Mouse (Mus musculus) C2C12 (cell line): ENCODE results near the gene AI464131. TPM values are rescaled to one million over a fixed set of nuclear protein-coding genes. Genes with fewer than 3 reads are reported as not detected.

ENCODE experiments used
- H3K27me3 ChIP-seq: one replicate; pipeline ENCODE4 v1.6.1; 2011; ENCODE audit not compliant: control insufficient read depth, insufficient read depth, insufficient read length
- H3K36me3 ChIP-seq: one replicate; pipeline ENCODE4 v1.6.1; 2011; ENCODE audit not compliant: control insufficient read depth, insufficient read depth
- H3K4me3 ChIP-seq: one replicate; pipeline ENCODE4 v1.5.1; 2011; ENCODE audit warnings: mild to moderate bottlenecking, control low read depth; ENCODE audit not compliant: poor library complexity, insufficient read depth, severe bottlenecking
- H3K79me2 ChIP-seq: one replicate; pipeline ENCODE4 v1.6.1; 2011; ENCODE audit not compliant: control insufficient read depth, insufficient read depth
- H3K79me3 ChIP-seq: one replicate; pipeline ENCODE4 v1.6.1; 2011; ENCODE audit warnings: low read depth, control low read depth
- H3ac ChIP-seq: one replicate; pipeline ENCODE3; 2011; ENCODE audit warnings: low read depth; ENCODE audit not compliant: control insufficient read depth, insufficient read length
- CEBPB ChIP-seq: IDR thresholded peaks from one replicate; pipeline ENCODE4 v1.6.1; 2011; ENCODE audit warnings: low read depth, mild to moderate bottlenecking, control low read depth, moderate library complexity
- CTCF ChIP-seq: IDR thresholded peaks from one replicate; pipeline ENCODE4 v1.5.1; 2011; ENCODE audit not compliant: control insufficient read depth, insufficient read depth, insufficient read length
- FOSL1 ChIP-seq: IDR thresholded peaks from one replicate; pipeline ENCODE4 v1.8.0; 2011; ENCODE audit warnings: mild to moderate bottlenecking, low read length; ENCODE audit not compliant: poor library complexity, insufficient read depth, severe bottlenecking
- MAX ChIP-seq: IDR thresholded peaks from one replicate; pipeline ENCODE4 v1.6.1; 2011; ENCODE audit warnings: mild to moderate bottlenecking, control low read depth
- MYOD1 ChIP-seq: IDR thresholded peaks from one replicate; pipeline ENCODE4 v1.6.1; 2011; ENCODE audit warnings: low read depth; ENCODE audit not compliant: control insufficient read depth, insufficient read length
- MYOG ChIP-seq: IDR thresholded peaks from one replicate; pipeline ENCODE4 v1.6.1; 2011; ENCODE audit not compliant: control insufficient read depth, insufficient read length; ENCODE audit errors: extremely low read depth
- USF1 ChIP-seq: IDR thresholded peaks from one replicate; pipeline ENCODE4 v1.6.1; 2011; ENCODE audit warnings: low read depth, mild to moderate bottlenecking, control low read depth, moderate library complexity
- long read RNA-seq, 2 experiments: library from polyadenylated mRNA; unstranded; transcript quantifications; one replicate each; pipeline ENCODE4 v2.0.0; 2019 to 2020
- polyA plus RNA-seq: library from polyadenylated mRNA; unstranded; fragments of >200 nt; fragmentation: generic; extraction: Trizol; gene quantifications from one replicate; pipeline ENCODE4 v1.2.1, GENCODE M21; 2012; ENCODE audit warnings: missing spikeins

The AI464131 gene
- polyA plus RNA-seq = 2.8 TPM
- long read RNA-seq, experiment 1, full-length matches to known transcripts = 3 of 7 reads
- long read RNA-seq, experiment 1, partial matches to known transcripts = 0 of 7 reads
- long read RNA-seq, experiment 1, other reads (novel, unspliced or antisense) = 4 of 7 reads
- long read RNA-seq, experiment 2, full-length matches to known transcripts = 5 of 8 reads
- long read RNA-seq, experiment 2, partial matches to known transcripts = 0 of 8 reads
- long read RNA-seq, experiment 2, other reads (novel, unspliced or antisense) = 3 of 8 reads

- TF ChIP-seq FOSL1 (no peak), MAX (peak; percentile 27)
- Histone ChIP-seq H3K27me3 (peaks cover 6% of the 10 kb centered on the region), H3ac (peak within 1 kb of the TSS; percentile 55), H3K36me3 (no peaks in the 10 kb centered on the region), H3K79me2 (no peaks in the 10 kb centered on the region), H3K79me3 (no peaks in the 10 kb centered on the region), H3K4me3 (peak within 1 kb of the TSS; percentile 32)
Observed at GRCm38 (mm10) chr4:41502986-41503412, at the start of gene AI464131. AI464131 (minus strand) TSS chr4:41503076.

GRCm38 (mm10) chr4:41552529-41552928, 49.7 kb upstream of the AI464131 start:
- H3K36me3 ChIP-seq = no peaks in the 10 kb centered on the region
- TF ChIP-seq MAX = no peak
- no peak for TF ChIP-seq MYOG
- peak; percentile 50 for TF ChIP-seq CTCF
- no peak overlapping the region for H3K4me3 ChIP-seq
- no peaks in the 10 kb centered on the region for H3K79me2 ChIP-seq
- no peaks in the 10 kb centered on the region for H3K79me3 ChIP-seq
- H3K27me3 ChIP-seq = no peaks in the 10 kb centered on the region
- no peak overlapping the region for H3ac ChIP-seq

GRCm38 (mm10) chr4:41547086-41547485, 44.2 kb upstream of the AI464131 start:
- Histone ChIP-seq H3K27me3 (no peaks in the 10 kb centered on the region), H3K79me3 (no peaks in the 10 kb centered on the region), H3ac (no peak overlapping the region), H3K79me2 (no peaks in the 10 kb centered on the region), H3K4me3 (no peak overlapping the region), H3K36me3 (no peaks in the 10 kb centered on the region)
- TF ChIP-seq MYOG = no peak
- no peak for TF ChIP-seq CTCF
- TF ChIP-seq MYOD1 = no peak
- no peak for TF ChIP-seq USF1
- no peak for TF ChIP-seq MAX
- TF ChIP-seq FOSL1 = no peak
- no peak for TF ChIP-seq CEBPB

- H3K79me3 ChIP-seq = no peaks in the 10 kb centered on the region
- H3K36me3 ChIP-seq = no peaks in the 10 kb centered on the region
- no peaks in the 10 kb centered on the region for H3K79me2 ChIP-seq
- no peak overlapping the region for H3ac ChIP-seq
- TF ChIP-seq USF1 (no peak), CEBPB (no peak), MYOG (no peak)
- no peaks in the 10 kb centered on the region for H3K27me3 ChIP-seq
- H3K4me3 ChIP-seq = no peak overlapping the region
Observed at GRCm38 (mm10) chr4:41545985-41546384, 43.1 kb upstream of the AI464131 start.

- H3ac ChIP-seq = no peak overlapping the region
- TF ChIP-seq FOSL1 = no peak
- TF ChIP-seq MAX = no peak
- TF ChIP-seq USF1 = no peak
- no peak for TF ChIP-seq MYOG
- TF ChIP-seq MYOD1 = no peak
- no peak for TF ChIP-seq CTCF
- no peak for TF ChIP-seq CEBPB
- H3K79me2 ChIP-seq = no peaks in the 10 kb centered on the region
- no peaks in the 10 kb centered on the region for H3K36me3 ChIP-seq
- no peaks in the 10 kb centered on the region for H3K27me3 ChIP-seq
- H3K4me3 ChIP-seq = no peak overlapping the region
- H3K79me3 ChIP-seq = no peaks in the 10 kb centered on the region
Observed at GRCm38 (mm10) chr4:41542136-41542535, 39.3 kb upstream of the AI464131 start.

GRCm38 (mm10) chr4:41534866-41535265, 32.0 kb upstream of the AI464131 start:
- TF ChIP-seq FOSL1 = no peak
- no peak for TF ChIP-seq MAX
- no peak for TF ChIP-seq USF1
- TF ChIP-seq CEBPB = no peak
- TF ChIP-seq MYOG = no peak
- no peak for TF ChIP-seq CTCF
- no peak for TF ChIP-seq MYOD1

More at GRCm38 (mm10) chr4:41534866-41535265, 32.0 kb upstream of the AI464131 start:
- Histone ChIP-seq H3ac (no peak overlapping the region), H3K79me3 (no peaks in the 10 kb centered on the region), H3K79me2 (no peaks in the 10 kb centered on the region), H3K36me3 (no peaks in the 10 kb centered on the region), H3K27me3 (peaks cover 8% of the 10 kb centered on the region), H3K4me3 (no peak overlapping the region)
